Mouse (Mus musculus) G1E (cell line): Measurements from ENCODE around the gene Gas2l1.

Source experiments
- CTCF ChIP-seq: IDR thresholded peaks from 2 replicates; pipeline ENCODE4 v1.5.1; 2012; ENCODE audit warnings: low read depth, low read length, inconsistent platforms, mixed read lengths
- GATA1 ChIP-seq: IDR thresholded peaks from 2 replicates; pipeline ENCODE4 v1.6.1; 2012; ENCODE audit warnings: borderline replicate concordance, low read length, inconsistent platforms, mixed read lengths
- GATA2 ChIP-seq: IDR thresholded peaks from 2 replicates; pipeline ENCODE4 v1.6.1; 2012; ENCODE audit warnings: low read depth, low read length, inconsistent platforms, borderline replicate concordance
- POLR2AphosphoS5 ChIP-seq: IDR thresholded peaks from 2 replicates; pipeline ENCODE4 v1.6.1; 2012; ENCODE audit warnings: low read depth, low read length, inconsistent platforms; ENCODE audit not compliant: insufficient replicate concordance
- TAL1 ChIP-seq: conservative IDR thresholded peaks from 2 replicates; pipeline ENCODE4 v1.6.1; 2012; ENCODE audit warnings: low read depth, low read length, inconsistent platforms, mixed read lengths

- no peak for TF ChIP-seq CTCF
- no peak for TF ChIP-seq GATA1
- TF ChIP-seq POLR2AphosphoS5, result no peak
- TF ChIP-seq GATA2, result no peak
- TF ChIP-seq TAL1, result no peak
Observed at GRCm38 (mm10) chr11:5041144-5041780, 23.9 kb downstream of the Gas2l1 start.
